ENCODE assay signal across 13 mouse cellular contexts in the genomic region with DNA sequence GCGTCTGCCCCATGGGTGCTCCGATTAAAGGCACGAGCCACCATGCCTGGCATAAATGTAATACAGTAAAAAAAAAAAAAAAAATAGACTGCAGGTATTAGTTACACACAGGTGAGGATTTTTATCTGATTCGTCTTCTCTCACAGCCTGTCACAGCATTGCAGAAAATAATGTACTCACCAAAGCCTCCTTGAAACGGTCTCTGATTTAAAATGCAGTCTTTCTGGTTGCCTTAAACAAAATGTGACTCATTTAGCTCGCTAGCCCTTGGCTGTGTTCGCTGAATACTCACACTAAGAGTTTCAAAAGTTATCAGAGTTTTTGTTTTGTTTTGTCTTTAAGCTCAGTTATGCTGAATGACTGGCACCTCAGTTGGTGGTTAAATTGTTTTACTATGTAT.
"Had no signal": no experiment of that assay in that cellular context is flagged by ENCODE, and none has a peak within 500 bp of the region (broad histone marks: within the 10 kb centered on the region; RNA-seq: fewer than 3 reads in every experiment).

No protein-coding gene starts in this region.

- ATAC-seq: midbrain, embryonic 13.5 days; midbrain, embryonic 15.5 days had no signal

- DNase-seq: lung, adult 18-20 months; lung, embryonic 14.5 days; lung, postnatal 10 days; lung, postnatal 4 days; retina, postnatal 1 day; right cerebral cortex, adult 18-20 months; right cerebral cortex, postnatal 25 days; right cerebral cortex, postnatal 4 days; thymus, adult 2 months; thymus, postnatal 25 days; thymus, postnatal 4 days had no signal
